In genomic region chr7:27540935-27541334, GRCm38 (mm10) we compare ENCODE assay signal across 16 mouse cellular contexts. TPM values are rescaled to one million over a fixed set of nuclear protein-coding genes. Genes with fewer than 3 reads are reported as not detected.
DNase-seq lines count a peak whose midpoint lies in the region; ATAC-seq and TF ChIP-seq lines count a peak whose summit lies in the region.
"Had no signal": no experiment of that assay in that cellular context is flagged by ENCODE, and none has a peak within 500 bp of the region (broad histone marks: within the 10 kb centered on the region; RNA-seq: fewer than 3 reads in every experiment).

No protein-coding gene starts in this region.

- ATAC-seq in hindbrain, postnatal 0 days, result 0 out of 2 replicates have a peak, but pooled peaks have one; percentile 17
- no peak for ATAC-seq in midbrain, postnatal 0 days (ENCODE audit: low FRiP score)
- no peak for ATAC-seq in erythroid progenitor cell, adult 5-6 weeks (replicated peaks; ENCODE audit: low FRiP score, poor library complexity, severe bottlenecking)

- 0 out of 2 replicates have a peak overlapping the region, but pooled peaks have one; percentile 57 for H3K4me3 ChIP-seq in hindbrain, postnatal 0 days (ENCODE audit: low read length)
- H3K4me3 ChIP-seq in hindbrain, embryonic 10.5 days, result no peak overlapping the region
- no peak overlapping the region for H3K4me3 ChIP-seq in thymus, adult 2 months (ENCODE audit: control insufficient read depth, insufficient read depth, low read length)
- peak overlapping the region; percentile 63; the same call in 1 of the 2 replicates for H3K4me3 ChIP-seq in midbrain, postnatal 0 days (ENCODE audit: low read depth, low read length)
- H3K4me3 ChIP-seq: embryonic facial prominence, embryonic 12.5 days had no signal

- H3K9me3 ChIP-seq in hindbrain, postnatal 0 days (ENCODE audit: low read length), result no peaks in the 10 kb centered on the region
- H3K9me3 ChIP-seq in hindbrain, embryonic 10.5 days, result no peaks in the 10 kb centered on the region
- H3K9me3 ChIP-seq in midbrain, postnatal 0 days (ENCODE audit: low read length), result no peaks in the 10 kb centered on the region
- H3K9me3 ChIP-seq: embryonic facial prominence, embryonic 12.5 days; G1E had no signal

- peaks cover 7% of the 10 kb centered on the region; the same call in 1 of the 2 replicates for H3K4me1 ChIP-seq in hindbrain, postnatal 0 days (ENCODE audit: insufficient read depth, low read length)
- peaks cover 18% of the 10 kb centered on the region for H3K4me1 ChIP-seq in hindbrain, embryonic 10.5 days (replicated peaks)
- H3K4me1 ChIP-seq in thymus, adult 2 months (replicated peaks; ENCODE audit: control insufficient read depth, insufficient read depth, low read length), result peaks cover 30% of the 10 kb centered on the region
- H3K4me1 ChIP-seq in midbrain, postnatal 0 days (ENCODE audit: insufficient read depth, low read length), result peaks cover 8% of the 10 kb centered on the region; the same call in 1 of the 2 replicates

- TF ChIP-seq CTCF in hindbrain, postnatal 0 days (IDR thresholded peaks at IDR 0.05; ENCODE audit: low read depth), result no peak
- no peak for TF ChIP-seq CTCF in thymus, adult 2 months (IDR thresholded peaks at IDR 0.05; ENCODE audit: borderline replicate concordance, control insufficient read depth, extremely low read depth, insufficient read depth, low read length, poor library complexity)
- no peak for TF ChIP-seq CTCF in midbrain, postnatal 0 days (IDR thresholded peaks at IDR 0.05)

- peaks cover 33% of the 10 kb centered on the region for H3K36me3 ChIP-seq in hindbrain, postnatal 0 days (ENCODE audit: insufficient read depth, low read length)
- H3K36me3 ChIP-seq in hindbrain, embryonic 10.5 days, result peaks cover 42% of the 10 kb centered on the region
- peaks cover 21% of the 10 kb centered on the region for H3K36me3 ChIP-seq in thymus, adult 2 months (ENCODE audit: control insufficient read depth, insufficient read depth, low read length)
- peaks cover 45% of the 10 kb centered on the region for H3K36me3 ChIP-seq in midbrain, postnatal 0 days (ENCODE audit: insufficient read depth, low read length)

- H3K27me3 ChIP-seq in hindbrain, postnatal 0 days (ENCODE audit: insufficient read depth, low read length), result no peaks in the 10 kb centered on the region
- no peaks in the 10 kb centered on the region for H3K27me3 ChIP-seq in hindbrain, embryonic 10.5 days (ENCODE audit: insufficient read depth, poor library complexity, severe bottlenecking)
- no peaks in the 10 kb centered on the region for H3K27me3 ChIP-seq in thymus, adult 2 months (ENCODE audit: control insufficient read depth, insufficient read depth, low read length)
- no peaks in the 10 kb centered on the region for H3K27me3 ChIP-seq in midbrain, postnatal 0 days (ENCODE audit: insufficient read depth, low read length)
- H3K27me3 ChIP-seq: embryonic facial prominence, embryonic 12.5 days had no signal

- H3K27ac ChIP-seq in hindbrain, postnatal 0 days, result no peak overlapping the region
- H3K27ac ChIP-seq in hindbrain, embryonic 10.5 days, result no peak overlapping the region
- no peak overlapping the region for H3K27ac ChIP-seq in thymus, adult 2 months (ENCODE audit: control insufficient read depth, insufficient read depth, low read length)
- no peak overlapping the region for H3K27ac ChIP-seq in midbrain, postnatal 0 days (ENCODE audit: low read depth, low read length)
- H3K27ac ChIP-seq: embryonic facial prominence, embryonic 12.5 days; kidney, postnatal 0 days; macrophage had no signal

- no peak overlapping the region for H3K9ac ChIP-seq in hindbrain, postnatal 0 days (replicated peaks; ENCODE audit: low read length)
- H3K9ac ChIP-seq in midbrain, postnatal 0 days (replicated peaks; ENCODE audit: low read length, poor library complexity, severe bottlenecking), result peak overlapping the region; percentile 29; the same call in 1 of the 2 replicates

- no peak for TF ChIP-seq POLR2A in thymus, adult 2 months (IDR thresholded peaks at IDR 0.05; ENCODE audit: control insufficient read depth, extremely low read depth, insufficient read depth, low read length, poor library complexity)

- DNase-seq in hindbrain, postnatal 0 days (ENCODE audit: low spot score), result no peak
- DNase-seq in hindbrain, embryonic 10.5 days (ENCODE audit: low spot score), result no peak
- DNase-seq in thymus, adult 2 months, result peak; percentile 16
- no peak for DNase-seq in thymus, postnatal 25 days
- DNase-seq in midbrain, postnatal 0 days (ENCODE audit: low spot score), result no peak
- peak; percentile 27 for DNase-seq in thymus, postnatal 4 days
- no peak for DNase-seq in gastrocnemius, adult 8-10 months (ENCODE audit: low spot score in 2 of 2)
- DNase-seq: cerebellum, postnatal 36 days; heart, postnatal 14 days had no signal

- peak overlapping the region; percentile 85 for H3K4me2 ChIP-seq in hindbrain, postnatal 0 days (ENCODE audit: low read depth, low read length)
- H3K4me2 ChIP-seq in midbrain, postnatal 0 days (ENCODE audit: low read depth, low read length, poor library complexity, severe bottlenecking), result peak overlapping the region; percentile 76

- 89% methylated on average over 6 of the region's 6 CpGs for WGBS in hindbrain, postnatal 0 days
- WGBS in hindbrain, embryonic 10.5 days, result 79% methylated on average over 6 of the region's 6 CpGs
- 83% methylated on average over 6 of the region's 6 CpGs for WGBS in thymus, adult 2 months
- WGBS in midbrain, postnatal 0 days, result 93% methylated on average over 6 of the region's 6 CpGs

RNA-seq across cellular contexts. Expression of gene Pld3, which starts 12.1 kb away (rescaled TPM):
- 307 and 308 TPM in 2 replicates for total RNA-seq in hindbrain, postnatal 0 days (2014; rRNA removed)
- polyA plus RNA-seq in hindbrain, postnatal 0 days (2015; fragmentation: Nextera tagmentation; extraction: Ambion mirVana), result 268 and 287 TPM in 2 replicates
- 55.7 and 73.2 TPM in 2 replicates for polyA plus RNA-seq in hindbrain, embryonic 10.5 days (2016; fragmentation: Nextera tagmentation; extraction: Ambion mirVana)
- 456 and 516 TPM in 2 replicates for polyA plus RNA-seq in thymus, adult 2 months (2012; rRNA removed)
- total RNA-seq in midbrain, postnatal 0 days (2014; rRNA removed), result 239 and 286 TPM in 2 replicates
- polyA plus RNA-seq in midbrain, postnatal 0 days (2015; fragmentation: Nextera tagmentation; extraction: Ambion mirVana), result 275 and 319 TPM in 2 replicates
- total RNA-seq in gastrocnemius, adult 8-10 months (2022), result 10 to 100 TPM; 14.0 to 15.3 (median 14.9) TPM
- total RNA-seq in erythroid progenitor cell, adult 5-6 weeks (2015; ENCODE audit: low replicate concordance), result 43.2 and 88.0 TPM in 2 replicates
- 19.1 and 26.3 TPM in 2 replicates for total RNA-seq in erythroid progenitor cell, adult 5-6 weeks (2017; ENCODE audit: low replicate concordance)

RNA-seq across cellular contexts. Expression of gene 2310022A10Rik, which starts 12.1 kb away (rescaled TPM):
- 8.1 and 8.2 TPM in 2 replicates for total RNA-seq in hindbrain, postnatal 0 days (2014; rRNA removed)
- 25.7 and 26.1 TPM in 2 replicates for polyA plus RNA-seq in hindbrain, postnatal 0 days (2015; fragmentation: Nextera tagmentation; extraction: Ambion mirVana)
- 36.3 and 39.3 TPM in 2 replicates for polyA plus RNA-seq in hindbrain, embryonic 10.5 days (2016; fragmentation: Nextera tagmentation; extraction: Ambion mirVana)
- polyA plus RNA-seq in thymus, adult 2 months (2012; rRNA removed), result 58.0 and 58.1 TPM in 2 replicates
- 7.9 and 12.5 TPM in 2 replicates for total RNA-seq in midbrain, postnatal 0 days (2014; rRNA removed)
- polyA plus RNA-seq in midbrain, postnatal 0 days (2015; fragmentation: Nextera tagmentation; extraction: Ambion mirVana), result 29.1 and 31.0 TPM in 2 replicates
- total RNA-seq in gastrocnemius, adult 8-10 months (2022), result 100 to 1,000 TPM; 118 to 123 (median 121) TPM
- 11.2 and 18.9 TPM in 2 replicates for total RNA-seq in erythroid progenitor cell, adult 5-6 weeks (2015; ENCODE audit: low replicate concordance)
- 1.6 and 6.8 TPM in 2 replicates for total RNA-seq in erythroid progenitor cell, adult 5-6 weeks (2017; ENCODE audit: low replicate concordance)

RNA-seq across cellular contexts. Expression of gene Hipk4, which starts 17.9 kb away (rescaled TPM):
- total RNA-seq in hindbrain, postnatal 0 days (2014; rRNA removed), result 0.73 and 1.8 TPM in 2 replicates
- 1.6 and 1.9 TPM in 2 replicates for polyA plus RNA-seq in hindbrain, postnatal 0 days (2015; fragmentation: Nextera tagmentation; extraction: Ambion mirVana)
- polyA plus RNA-seq in hindbrain, embryonic 10.5 days (2016; fragmentation: Nextera tagmentation; extraction: Ambion mirVana), result 0.57 and 0.94 TPM in 2 replicates
- 1.1 and 1.3 TPM in 2 replicates for polyA plus RNA-seq in thymus, adult 2 months (2012; rRNA removed)
- 0.66 and 1.8 TPM in 2 replicates for total RNA-seq in midbrain, postnatal 0 days (2014; rRNA removed)
- 0.88 and 1.0 TPM in 2 replicates for polyA plus RNA-seq in midbrain, postnatal 0 days (2015; fragmentation: Nextera tagmentation; extraction: Ambion mirVana)
- under 1 TPM in 1 of 4 experiments, not detected in 3; 0.11 TPM for total RNA-seq in gastrocnemius, adult 8-10 months (2022)
- not detected in 2 replicates for total RNA-seq in erythroid progenitor cell, adult 5-6 weeks (2015; ENCODE audit: low replicate concordance)
- not detected in 2 replicates for total RNA-seq in erythroid progenitor cell, adult 5-6 weeks (2017; ENCODE audit: low replicate concordance)
- total RNA-seq: left cerebral cortex, postnatal 14 days; monocyte, adult 5-6 weeks had no signal

RNA-seq across cellular contexts. Expression of gene Prx, which starts 41.8 kb away (rescaled TPM):
- 1.8 and 2.1 TPM in 2 replicates for total RNA-seq in hindbrain, postnatal 0 days (2014; rRNA removed)
- polyA plus RNA-seq in hindbrain, postnatal 0 days (2015; fragmentation: Nextera tagmentation; extraction: Ambion mirVana), result 2.1 and 2.5 TPM in 2 replicates
- polyA plus RNA-seq in hindbrain, embryonic 10.5 days (2016; fragmentation: Nextera tagmentation; extraction: Ambion mirVana), result 2.5 and 3.4 TPM in 2 replicates
- polyA plus RNA-seq in thymus, adult 2 months (2012; rRNA removed), result 2.0 and 2.4 TPM in 2 replicates
- 3.2 and 3.4 TPM in 2 replicates for total RNA-seq in midbrain, postnatal 0 days (2014; rRNA removed)
- 1.5 and 1.9 TPM in 2 replicates for polyA plus RNA-seq in midbrain, postnatal 0 days (2015; fragmentation: Nextera tagmentation; extraction: Ambion mirVana)
- 1 to 10 TPM; 2.3 to 7.7 (median 5.7) TPM for total RNA-seq in gastrocnemius, adult 8-10 months (2022)
- 0.36 and 0.42 TPM in 2 replicates for total RNA-seq in erythroid progenitor cell, adult 5-6 weeks (2015; ENCODE audit: low replicate concordance)
- total RNA-seq in erythroid progenitor cell, adult 5-6 weeks (2017; ENCODE audit: low replicate concordance), result 1.4 and 5.1 TPM in 2 replicates

RNA-seq across cellular contexts. Expression of gene Akt2, which starts 50.4 kb away (rescaled TPM):
- total RNA-seq in hindbrain, postnatal 0 days (2014; rRNA removed), result 60.6 and 83.1 TPM in 2 replicates
- polyA plus RNA-seq in hindbrain, postnatal 0 days (2015; fragmentation: Nextera tagmentation; extraction: Ambion mirVana), result 62.3 and 64.0 TPM in 2 replicates
- 89.0 and 93.5 TPM in 2 replicates for polyA plus RNA-seq in hindbrain, embryonic 10.5 days (2016; fragmentation: Nextera tagmentation; extraction: Ambion mirVana)
- 133 and 139 TPM in 2 replicates for polyA plus RNA-seq in thymus, adult 2 months (2012; rRNA removed)
- total RNA-seq in midbrain, postnatal 0 days (2014; rRNA removed), result 42.8 and 46.7 TPM in 2 replicates
- 37.7 and 38.1 TPM in 2 replicates for polyA plus RNA-seq in midbrain, postnatal 0 days (2015; fragmentation: Nextera tagmentation; extraction: Ambion mirVana)
- total RNA-seq in gastrocnemius, adult 8-10 months (2022), result 100 to 1,000 TPM; 178 to 228 (median 207) TPM
- total RNA-seq in erythroid progenitor cell, adult 5-6 weeks (2015; ENCODE audit: low replicate concordance), result 28.5 and 59.9 TPM in 2 replicates
- total RNA-seq in erythroid progenitor cell, adult 5-6 weeks (2017; ENCODE audit: low replicate concordance), result 25.1 and 48.1 TPM in 2 replicates

Comparison
In these comparisons a context has a peak if more than half of its experiments do, and no peak if none do; other contexts are left out.
1. DNase-seq: peak in thymus, adult 2 months (single experiment) and thymus, postnatal 4 days (single experiment); none in hindbrain, postnatal 0 days (single experiment), hindbrain, embryonic 10.5 days (single experiment), thymus, postnatal 25 days (single experiment), midbrain, postnatal 0 days (single experiment) and gastrocnemius, adult 8-10 months (0 of 2).
2. H3K4me3 ChIP-seq: peak in hindbrain, postnatal 0 days (single experiment) and midbrain, postnatal 0 days (single experiment); none in hindbrain, embryonic 10.5 days (single experiment) and thymus, adult 2 months (single experiment).